ENCODE assay signal across 15 mouse cellular contexts in the genomic region with DNA sequence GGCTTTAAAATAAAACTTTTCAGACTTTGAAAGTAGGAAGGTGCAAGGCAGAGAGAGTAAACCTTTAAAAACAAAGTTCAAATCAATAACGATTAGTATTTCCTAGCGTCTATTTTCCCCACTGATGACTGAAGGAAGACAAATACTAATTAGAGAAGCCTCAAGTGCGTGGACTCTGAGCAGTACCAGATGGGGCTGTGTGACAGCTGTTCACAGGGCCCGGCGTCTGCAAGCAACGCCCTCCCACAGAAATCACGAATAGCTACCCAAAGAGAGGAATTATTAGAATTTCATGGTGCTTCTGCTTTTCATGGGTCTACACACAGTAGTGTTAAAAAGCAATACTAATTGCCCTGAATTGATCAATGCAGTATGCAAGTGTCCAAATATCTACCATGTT.
A peak's percentile ranks its signal among the peaks of the same experiment; 100 is the strongest.
DNase-seq lines count a peak whose midpoint lies in the region; ATAC-seq lines count a peak whose summit lies in the region.
"Had no signal": no experiment of that assay in that cellular context is flagged by ENCODE, and none has a peak within 500 bp of the region (broad histone marks: within the 10 kb centered on the region; RNA-seq: fewer than 3 reads in every experiment).

No protein-coding gene starts in this region.

- WGBS in hindbrain, embryonic 10.5 days: 61% methylated on average over 7 of the region's 7 CpGs
- WGBS in hindbrain, embryonic 16.5 days: 28% methylated on average over 7 of the region's 7 CpGs

- H3K4me1 ChIP-seq in hindbrain, embryonic 10.5 days (replicated peaks): no peaks in the 10 kb centered on the region
- no peaks in the 10 kb centered on the region for H3K4me1 ChIP-seq in hindbrain, embryonic 16.5 days (ENCODE audit: control insufficient read depth, insufficient read depth, low read depth, low read length)
- H3K4me1 ChIP-seq: limb, embryonic 10.5 days had no signal

- H3K4me3 ChIP-seq in hindbrain, embryonic 10.5 days: no peak overlapping the region
- H3K4me3 ChIP-seq in hindbrain, embryonic 16.5 days (ENCODE audit: low read length): no peak overlapping the region
- H3K4me3 ChIP-seq: limb, embryonic 10.5 days had no signal

- no peaks in the 10 kb centered on the region for H3K9me3 ChIP-seq in hindbrain, embryonic 10.5 days
- no peaks in the 10 kb centered on the region for H3K9me3 ChIP-seq in hindbrain, embryonic 16.5 days (ENCODE audit: control insufficient read depth, low read length)
- H3K9me3 ChIP-seq: limb, embryonic 10.5 days had no signal

- ATAC-seq in hindbrain, embryonic 16.5 days: no peak

- no peak overlapping the region for H3K27ac ChIP-seq in hindbrain, embryonic 10.5 days
- no peak overlapping the region for H3K27ac ChIP-seq in hindbrain, embryonic 16.5 days (ENCODE audit: low read depth, low read length)
- H3K27ac ChIP-seq: limb, embryonic 10.5 days; liver, embryonic 14.5 days had no signal

- H3K27me3 ChIP-seq in hindbrain, embryonic 10.5 days (ENCODE audit: insufficient read depth, poor library complexity, severe bottlenecking): no peaks in the 10 kb centered on the region
- H3K27me3 ChIP-seq in hindbrain, embryonic 16.5 days (replicated peaks; ENCODE audit: control insufficient read depth, insufficient read depth, low read length): no peaks in the 10 kb centered on the region

- H3K9ac ChIP-seq in hindbrain, embryonic 16.5 days (ENCODE audit: low read depth, low read length): no peak overlapping the region
- H3K9ac ChIP-seq: liver, embryonic 14.5 days had no signal

- H3K4me2 ChIP-seq in hindbrain, embryonic 16.5 days (ENCODE audit: low read length): no peak overlapping the region

- H3K36me3 ChIP-seq in hindbrain, embryonic 10.5 days: peaks cover 17% of the 10 kb centered on the region
- peaks cover 16% of the 10 kb centered on the region for H3K36me3 ChIP-seq in hindbrain, embryonic 16.5 days (ENCODE audit: control insufficient read depth, insufficient read depth, low read length)

- peak; percentile 5 for DNase-seq in hindbrain, embryonic 10.5 days (ENCODE audit: low spot score)
- DNase-seq in right cerebral cortex, adult 18-20 months: peak; percentile 47
- DNase-seq in right cerebral cortex, postnatal 10 days (ENCODE audit: low spot score in 2 of 2): no peak
- DNase-seq in layer of hippocampus, adult 8-10 months (ENCODE audit: low spot score in 2 of 2): peak; percentile 41 to 61
- no peak for DNase-seq in kidney, postnatal 14 days
- no peak for DNase-seq in gastrocnemius, postnatal 10 days
- DNase-seq in spleen, postnatal 10 days (ENCODE audit: low spot score in 2 of 2): no peak
- DNase-seq: B cell, adult 2 months; cerebellum, adult 8-10 months; heart, adult 18-20 months; kidney, postnatal 25 days; lung, postnatal 14 days had no signal

Comparison
In these comparisons a context has a peak if more than half of its experiments do, and no peak if none do; other contexts are left out.
1. DNase-seq: peak in hindbrain, embryonic 10.5 days (single experiment), right cerebral cortex, adult 18-20 months (single experiment) and layer of hippocampus, adult 8-10 months (2 of 2); none in right cerebral cortex, postnatal 10 days (0 of 2), kidney, postnatal 14 days (single experiment), gastrocnemius, postnatal 10 days (single experiment) and spleen, postnatal 10 days (0 of 2).